31 mouse cellular contexts compared by ENCODE assay signal in genomic region chr4:39926021-39926591, GRCm38 (mm10).
DNase-seq lines count a peak whose midpoint lies in the region; ATAC-seq and TF ChIP-seq lines count a peak whose summit lies in the region.
"Had no signal": no experiment of that assay in that cellular context is flagged by ENCODE, and none has a peak within 500 bp of the region (broad histone marks: within the 10 kb centered on the region; RNA-seq: fewer than 3 reads in every experiment).

No protein-coding gene starts in this region.

- no peaks in the 10 kb centered on the region for H3K27me3 ChIP-seq in hindbrain, embryonic 14.5 days (ENCODE audit: control insufficient read depth, insufficient read depth, low read length)
- no peaks in the 10 kb centered on the region for H3K27me3 ChIP-seq in hindbrain, embryonic 11.5 days (ENCODE audit: control insufficient read depth, insufficient read depth, low read length)
- no peaks in the 10 kb centered on the region for H3K27me3 ChIP-seq in forebrain, embryonic 14.5 days (replicated peaks; ENCODE audit: control insufficient read depth, insufficient read depth, low read length)
- no peaks in the 10 kb centered on the region for H3K27me3 ChIP-seq in hindbrain, postnatal 0 days (ENCODE audit: insufficient read depth, low read length)
- H3K27me3 ChIP-seq: embryonic facial prominence, embryonic 13.5 days; limb, embryonic 12.5 days; liver, embryonic 15.5 days; midbrain, embryonic 15.5 days; neural tube, embryonic 12.5 days; Patski had no signal

- whole genome bisulfite sequencing in hindbrain, embryonic 14.5 days, result 70% methylated on average over 3 of the region's 3 CpGs
- 86% methylated on average over 3 of the region's 3 CpGs for WGBS in hindbrain, embryonic 11.5 days
- WGBS in forebrain, embryonic 14.5 days, result 59% methylated on average over 3 of the region's 3 CpGs
- 70% methylated on average over 3 of the region's 3 CpGs for WGBS in hindbrain, postnatal 0 days

- ATAC-seq in hindbrain, embryonic 14.5 days (ENCODE audit: low FRiP score), result peak; percentile 72
- no peak for ATAC-seq in hindbrain, embryonic 11.5 days (ENCODE audit: low FRiP score)
- ATAC-seq in forebrain, embryonic 14.5 days, result peak; percentile 80
- no peak for ATAC-seq in hindbrain, postnatal 0 days
- ATAC-seq: inflammation-experienced regulatory T-cells, adult 6 months; midbrain, embryonic 15.5 days; Patski had no signal

- H3K9me3 ChIP-seq in hindbrain, embryonic 14.5 days (ENCODE audit: control insufficient read depth, low read length), result no peaks in the 10 kb centered on the region
- no peaks in the 10 kb centered on the region for H3K9me3 ChIP-seq in hindbrain, embryonic 11.5 days (ENCODE audit: control insufficient read depth, low read length)
- no peaks in the 10 kb centered on the region for H3K9me3 ChIP-seq in forebrain, embryonic 14.5 days (replicated peaks; ENCODE audit: control insufficient read depth, low read length)
- H3K9me3 ChIP-seq in hindbrain, postnatal 0 days (ENCODE audit: low read length), result no peaks in the 10 kb centered on the region
- H3K9me3 ChIP-seq: embryonic facial prominence, embryonic 13.5 days; limb, embryonic 12.5 days; liver, embryonic 15.5 days; midbrain, embryonic 15.5 days; neural tube, embryonic 12.5 days had no signal

- no peak for TF ChIP-seq POLR2A in brain, embryonic 14.5 days (IDR thresholded peaks at IDR 0.05; ENCODE audit: borderline replicate concordance, extremely low read depth, insufficient read depth, insufficient read length, poor library complexity, severe bottlenecking)

- TF ChIP-seq CTCF in brain, embryonic 14.5 days (IDR thresholded peaks at IDR 0.05; ENCODE audit: borderline replicate concordance, extremely low read depth, insufficient read depth, insufficient read length), result no peak
- TF ChIP-seq CTCF in hindbrain, postnatal 0 days (IDR thresholded peaks at IDR 0.05; ENCODE audit: low read depth), result no peak

- no peaks in the 10 kb centered on the region for H3K4me1 ChIP-seq in hindbrain, embryonic 14.5 days (replicated peaks; ENCODE audit: control insufficient read depth, insufficient read depth, low read length)
- no peaks in the 10 kb centered on the region for H3K4me1 ChIP-seq in hindbrain, embryonic 11.5 days (replicated peaks; ENCODE audit: control insufficient read depth, insufficient read depth, low read length)
- no peaks in the 10 kb centered on the region for H3K4me1 ChIP-seq in forebrain, embryonic 14.5 days (ENCODE audit: control insufficient read depth, insufficient read depth, low read length)
- H3K4me1 ChIP-seq in hindbrain, postnatal 0 days (ENCODE audit: insufficient read depth, low read length), result no peaks in the 10 kb centered on the region
- H3K4me1 ChIP-seq: embryonic facial prominence, embryonic 13.5 days; limb, embryonic 12.5 days; liver, embryonic 15.5 days; midbrain, embryonic 15.5 days; neural tube, embryonic 12.5 days had no signal

- H3K4me3 ChIP-seq in hindbrain, embryonic 14.5 days (replicated peaks; ENCODE audit: low read length), result no peak overlapping the region
- H3K4me3 ChIP-seq in hindbrain, embryonic 11.5 days (ENCODE audit: low read depth, low read length), result no peak overlapping the region
- no peak overlapping the region for H3K4me3 ChIP-seq in forebrain, embryonic 14.5 days (ENCODE audit: low read depth, low read length)
- H3K4me3 ChIP-seq in hindbrain, postnatal 0 days (ENCODE audit: low read length), result no peak overlapping the region
- H3K4me3 ChIP-seq: embryonic facial prominence, embryonic 13.5 days; limb, embryonic 12.5 days; liver, embryonic 15.5 days; midbrain, embryonic 15.5 days; neural tube, embryonic 12.5 days had no signal

- DNase-seq in hindbrain, embryonic 14.5 days (ENCODE audit: low spot score), result no peak
- DNase-seq in hindbrain, embryonic 11.5 days (ENCODE audit: low spot score), result no peak
- peak; percentile 72 for DNase-seq in brain, embryonic 14.5 days (ENCODE audit: low read depth)
- peak; percentile 54 for DNase-seq in forebrain, embryonic 14.5 days (ENCODE audit: low spot score)
- DNase-seq in hindbrain, postnatal 0 days (ENCODE audit: low spot score), result peak; percentile 15
- no peak for DNase-seq in right cerebral cortex, postnatal 25 days
- no peak for DNase-seq in cerebellum, adult 8-10 months
- DNase-seq: adrenal gland, postnatal 14 days; cerebellum, adult 11-12 months; cerebellum, postnatal 10 days; gastrocnemius, postnatal 25 days; heart, adult 11 months; heart, postnatal 36 days; kidney, adult 11 months; kidney, postnatal 14 days; layer of hippocampus, adult 9-11 months; lung, embryonic 14.5 days; lung, postnatal 14 days; right cerebral cortex, adult 18-20 months; right cerebral cortex, postnatal 4 days; thymus, adult 2 months; thymus, postnatal 4 days had no signal

- H3K4me2 ChIP-seq in hindbrain, embryonic 14.5 days (replicated peaks), result no peak overlapping the region
- no peak overlapping the region for H3K4me2 ChIP-seq in hindbrain, embryonic 11.5 days (replicated peaks; ENCODE audit: low read depth, low read length)
- no peak overlapping the region for H3K4me2 ChIP-seq in forebrain, embryonic 14.5 days (ENCODE audit: low read length)
- H3K4me2 ChIP-seq in hindbrain, postnatal 0 days (ENCODE audit: low read depth, low read length), result no peak overlapping the region
- H3K4me2 ChIP-seq: embryonic facial prominence, embryonic 13.5 days; heart, embryonic 11.5 days; limb, embryonic 12.5 days; liver, embryonic 15.5 days; lung, embryonic 14.5 days; midbrain, embryonic 15.5 days; neural tube, embryonic 12.5 days had no signal

- H3K27ac ChIP-seq in hindbrain, embryonic 14.5 days, result no peak overlapping the region
- no peak overlapping the region for H3K27ac ChIP-seq in hindbrain, embryonic 11.5 days (ENCODE audit: low read depth, low read length)
- H3K27ac ChIP-seq in forebrain, embryonic 14.5 days (ENCODE audit: low read depth, low read length), result no peak overlapping the region
- H3K27ac ChIP-seq in hindbrain, postnatal 0 days, result no peak overlapping the region
- H3K27ac ChIP-seq: embryonic facial prominence, embryonic 13.5 days; limb, embryonic 12.5 days; liver, embryonic 15.5 days; midbrain, embryonic 15.5 days; neural tube, embryonic 12.5 days; stomach, postnatal 0 days had no signal

- no peaks in the 10 kb centered on the region for H3K36me3 ChIP-seq in hindbrain, embryonic 14.5 days (replicated peaks; ENCODE audit: control insufficient read depth, insufficient read depth)
- H3K36me3 ChIP-seq in hindbrain, embryonic 11.5 days (ENCODE audit: control insufficient read depth, insufficient read depth, low read length), result no peaks in the 10 kb centered on the region
- H3K36me3 ChIP-seq in forebrain, embryonic 14.5 days (ENCODE audit: control insufficient read depth, insufficient read depth, low read length), result no peaks in the 10 kb centered on the region
- H3K36me3 ChIP-seq in hindbrain, postnatal 0 days (ENCODE audit: insufficient read depth, low read length), result no peaks in the 10 kb centered on the region
- H3K36me3 ChIP-seq: embryonic facial prominence, embryonic 13.5 days; limb, embryonic 12.5 days; liver, embryonic 15.5 days; midbrain, embryonic 15.5 days; neural tube, embryonic 12.5 days had no signal

- H3K9ac ChIP-seq in hindbrain, embryonic 14.5 days, result no peak overlapping the region
- H3K9ac ChIP-seq in hindbrain, embryonic 11.5 days (ENCODE audit: low read depth, low read length), result no peak overlapping the region
- no peak overlapping the region for H3K9ac ChIP-seq in forebrain, embryonic 14.5 days (ENCODE audit: low read length)
- no peak overlapping the region for H3K9ac ChIP-seq in hindbrain, postnatal 0 days (replicated peaks; ENCODE audit: low read length)
- H3K9ac ChIP-seq: embryonic facial prominence, embryonic 13.5 days; limb, embryonic 12.5 days; liver, embryonic 15.5 days; lung, embryonic 14.5 days; midbrain, embryonic 15.5 days; neural tube, embryonic 12.5 days had no signal

Comparison
In these comparisons a context has a peak if more than half of its experiments do, and no peak if none do; other contexts are left out.
1. ATAC-seq: peak in hindbrain, embryonic 14.5 days (single experiment) and forebrain, embryonic 14.5 days (single experiment); none in hindbrain, embryonic 11.5 days (single experiment) and hindbrain, postnatal 0 days (single experiment).
2. DNase-seq: peak in brain, embryonic 14.5 days (single experiment), forebrain, embryonic 14.5 days (single experiment) and hindbrain, postnatal 0 days (single experiment); none in hindbrain, embryonic 14.5 days (single experiment), hindbrain, embryonic 11.5 days (single experiment), right cerebral cortex, postnatal 25 days (single experiment) and cerebellum, adult 8-10 months (single experiment).